Mouse (Mus musculus): Measurements from ENCODE around the gene Ptpra.
"Not testable (repeated sequence)": the region's sequence is repeated elsewhere in the genome, so short reads cannot be mapped to it uniquely, and the experiment has no call there.

Ptpra gene

DNA sequence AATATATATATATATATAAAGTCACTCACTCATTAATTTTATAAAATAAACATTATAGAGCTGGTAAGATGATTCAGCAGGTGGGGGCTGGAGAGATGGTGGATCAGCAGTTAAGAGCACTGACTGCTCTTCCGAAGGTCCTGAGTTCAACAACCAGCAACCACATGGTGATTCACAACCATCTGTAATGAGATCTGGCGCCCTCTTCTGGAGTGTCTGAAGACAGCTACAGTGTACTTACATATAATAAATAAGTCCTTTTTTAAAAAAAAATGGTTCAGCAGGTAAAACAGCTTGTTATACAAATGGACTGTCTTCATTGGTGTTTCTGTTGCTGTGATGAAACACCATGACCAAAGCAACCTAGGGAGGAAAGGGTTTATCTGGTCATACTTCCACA, 107.9 kb downstream of the Ptpra start:
- DNase-seq (ENCODE audit: low read depth): no peak

DNA sequence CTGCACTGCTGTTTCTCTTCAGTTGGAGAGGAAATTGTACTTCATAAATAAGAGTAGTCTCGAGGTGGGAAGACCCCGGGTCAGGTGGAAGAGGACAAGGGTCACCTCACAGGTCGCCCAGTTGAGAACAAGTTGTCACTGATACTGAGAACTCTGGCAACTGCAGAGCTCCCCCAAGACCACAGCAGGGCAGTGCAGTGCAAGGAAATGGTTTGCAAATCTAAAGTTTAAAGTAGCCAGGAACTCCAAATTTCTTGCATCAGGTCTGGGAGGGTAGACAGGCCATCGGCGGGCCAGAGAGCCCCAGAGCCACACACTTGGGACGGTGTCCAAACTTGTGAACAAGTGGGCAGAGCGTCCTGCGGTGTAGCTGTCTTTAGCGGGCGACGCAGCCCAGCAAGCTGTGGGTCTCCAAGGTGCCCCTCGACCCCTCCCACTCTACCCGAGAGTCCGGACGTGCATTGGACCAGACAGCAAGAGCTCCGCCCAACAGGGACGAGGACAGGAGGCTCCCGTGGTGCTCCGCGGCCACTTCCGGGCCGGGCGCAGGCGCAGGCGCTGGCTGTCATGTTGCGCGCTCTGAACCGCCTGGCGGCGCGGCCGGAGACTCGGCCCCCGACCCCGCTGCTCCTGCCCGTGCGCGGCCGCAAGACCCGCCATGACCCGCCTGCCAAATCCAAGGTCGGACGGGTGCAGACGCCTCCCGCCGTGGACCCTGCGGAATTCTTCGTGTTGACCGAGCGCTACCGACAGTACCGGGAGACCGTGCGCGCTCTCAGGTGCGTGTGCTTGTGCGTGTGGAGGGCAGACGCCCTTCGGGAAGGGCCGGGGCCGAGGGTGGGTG, 113.4 kb downstream of the Ptpra start, which contains the start of gene Mrps26:
Gene Mrps26, plus strand, starts transcription at position 531 of the 844 bp plus-strand sequence.
- peak; percentile 95 for DNase-seq (ENCODE audit: low read depth)

DNA sequence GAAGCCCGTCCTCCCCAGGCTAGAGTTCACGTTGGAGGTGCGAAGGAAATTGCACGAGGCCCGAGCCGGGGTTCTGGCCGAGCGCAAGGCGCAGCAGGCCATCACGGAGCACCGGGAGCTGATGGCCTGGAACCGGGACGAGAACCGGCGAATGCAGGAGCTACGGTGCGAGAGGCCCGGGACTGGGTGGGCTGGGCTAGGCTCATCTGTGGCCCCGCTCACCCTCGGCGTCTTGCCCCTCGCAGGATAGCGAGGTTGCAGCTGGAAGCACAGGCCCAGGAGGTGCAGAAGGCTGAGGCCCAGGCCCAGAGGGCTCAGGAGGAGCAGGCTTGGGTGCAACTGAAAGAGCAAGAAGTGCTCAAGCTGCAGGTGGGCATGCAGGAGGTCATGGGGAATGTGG, 114.0 kb downstream of the Ptpra start:
- peak; percentile 37 for DNase-seq (ENCODE audit: low read depth)

DNA sequence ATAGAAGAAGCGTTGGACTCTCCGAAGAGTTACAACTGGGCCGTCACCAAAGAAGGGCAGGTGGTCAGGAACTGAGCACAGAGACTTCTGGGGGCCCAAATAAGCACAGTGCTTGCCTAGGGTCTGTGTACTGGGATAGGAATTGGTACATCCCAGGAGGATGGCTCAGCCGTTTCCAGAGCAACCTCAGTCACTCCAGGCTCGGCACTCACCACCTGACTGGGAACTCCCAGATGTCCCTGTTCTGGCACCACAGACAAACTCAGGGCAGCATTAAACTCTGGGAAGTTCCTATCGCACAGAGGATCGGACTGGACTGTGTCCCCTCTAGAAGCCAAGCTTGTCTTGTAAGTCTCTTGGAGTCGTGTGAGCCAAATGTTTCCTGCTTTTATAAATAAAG, 114.9 kb downstream of the Ptpra start:
- DNase-seq (ENCODE audit: low read depth): no peak

DNA sequence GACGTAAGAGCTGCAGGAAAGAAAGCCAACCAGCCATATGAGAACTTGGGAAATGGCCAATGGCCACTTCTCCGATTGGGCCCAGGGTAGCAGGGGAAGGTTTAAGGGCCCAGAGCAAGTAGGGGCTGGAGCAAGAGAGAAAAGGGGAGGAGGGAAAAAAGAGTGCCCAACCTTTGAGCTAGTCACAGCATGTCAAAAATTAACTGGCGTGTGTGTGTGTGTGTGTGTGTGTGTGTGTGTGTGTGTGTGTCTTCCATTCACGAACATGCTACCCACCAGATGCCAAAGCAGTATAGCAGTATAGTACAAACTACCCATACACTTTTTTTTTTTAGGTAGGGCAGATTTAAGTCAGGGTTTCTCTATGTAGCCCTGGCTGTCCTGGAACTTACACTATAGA, 118.8 kb downstream of the Ptpra start:
- no peak for DNase-seq (ENCODE audit: low read depth)

DNA sequence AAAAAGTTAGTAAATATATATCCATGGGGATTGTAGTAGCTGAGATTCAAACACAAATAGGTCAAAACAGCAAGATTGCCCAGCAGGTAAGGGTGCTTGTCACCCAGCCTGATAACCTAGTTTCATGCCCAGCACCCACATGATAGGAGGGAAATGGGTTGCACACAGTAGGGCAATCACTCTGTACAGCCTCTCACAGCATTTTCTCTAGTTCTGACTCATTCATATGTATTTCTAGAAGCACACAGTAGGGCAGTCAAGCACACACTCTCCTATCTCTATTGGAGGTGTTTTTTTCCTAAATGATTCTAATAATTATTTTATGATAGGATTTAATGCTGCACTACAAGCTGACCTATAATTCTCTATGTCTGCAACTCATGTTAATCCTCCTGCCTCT, 119.8 kb downstream of the Ptpra start:
- DNase-seq (ENCODE audit: low read depth): no peak

DNA sequence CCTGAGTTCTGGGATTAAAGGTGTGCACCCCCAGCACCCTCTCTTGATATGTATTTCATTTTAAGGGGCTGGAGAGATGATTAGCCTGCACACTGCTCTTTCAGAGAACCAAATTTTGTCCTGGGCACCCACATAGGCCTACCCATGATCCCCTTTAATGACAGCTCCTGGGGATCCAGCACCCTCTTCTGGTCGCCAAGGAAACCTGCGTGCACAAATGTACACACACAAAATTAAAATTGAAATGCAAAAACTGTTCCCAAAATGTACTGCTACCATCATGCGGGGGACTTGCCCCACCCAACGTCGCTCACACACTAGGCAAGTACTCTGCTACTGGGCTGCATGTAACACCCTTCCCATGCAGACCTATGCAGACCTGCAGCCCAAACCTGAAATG, 124.9 kb downstream of the Ptpra start:
- DNase-seq (ENCODE audit: low read depth): no peak

DNA sequence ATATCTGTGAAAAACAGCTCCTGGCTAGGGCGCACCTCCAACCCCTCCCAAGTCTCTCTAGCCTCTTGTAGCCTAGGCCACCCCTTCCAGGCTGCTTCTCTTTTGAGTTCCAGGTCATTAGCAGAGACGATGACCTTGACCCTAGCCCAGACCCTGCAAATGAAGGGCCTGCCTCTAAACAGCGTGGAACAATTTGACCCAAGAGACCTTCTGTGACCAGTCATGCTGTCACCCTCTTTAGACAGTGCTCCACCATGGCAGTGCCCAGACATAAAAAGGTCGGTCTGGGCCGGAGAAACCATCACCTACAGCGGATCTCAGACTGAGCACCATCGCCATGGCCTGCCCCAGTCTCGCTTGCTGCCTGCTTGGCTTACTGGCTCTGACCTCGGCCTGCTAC, 125.8 kb downstream of the Ptpra start, which contains the start of gene Oxt:
Gene Oxt, plus strand, starts transcription at position 301 of the 400 bp plus-strand sequence.
- DNase-seq (ENCODE audit: low read depth): no peak

DNA sequence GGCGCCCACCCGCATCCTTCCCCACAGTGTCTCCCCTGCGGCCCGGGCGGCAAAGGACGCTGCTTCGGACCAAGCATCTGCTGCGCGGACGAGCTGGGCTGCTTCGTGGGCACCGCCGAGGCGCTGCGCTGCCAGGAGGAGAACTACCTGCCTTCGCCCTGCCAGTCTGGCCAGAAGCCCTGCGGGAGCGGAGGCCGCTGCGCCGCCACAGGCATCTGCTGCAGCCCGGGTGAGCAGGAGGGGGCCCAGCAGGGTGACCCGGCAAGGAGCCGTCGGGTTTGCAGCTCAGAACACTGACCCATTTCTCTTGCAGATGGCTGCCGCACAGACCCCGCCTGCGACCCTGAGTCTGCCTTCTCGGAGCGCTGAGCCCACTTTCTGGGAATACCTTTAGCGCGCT, 126.5 kb downstream of the Ptpra start:
- not testable (repeated sequence) for DNase-seq (ENCODE audit: low read depth)

DNA sequence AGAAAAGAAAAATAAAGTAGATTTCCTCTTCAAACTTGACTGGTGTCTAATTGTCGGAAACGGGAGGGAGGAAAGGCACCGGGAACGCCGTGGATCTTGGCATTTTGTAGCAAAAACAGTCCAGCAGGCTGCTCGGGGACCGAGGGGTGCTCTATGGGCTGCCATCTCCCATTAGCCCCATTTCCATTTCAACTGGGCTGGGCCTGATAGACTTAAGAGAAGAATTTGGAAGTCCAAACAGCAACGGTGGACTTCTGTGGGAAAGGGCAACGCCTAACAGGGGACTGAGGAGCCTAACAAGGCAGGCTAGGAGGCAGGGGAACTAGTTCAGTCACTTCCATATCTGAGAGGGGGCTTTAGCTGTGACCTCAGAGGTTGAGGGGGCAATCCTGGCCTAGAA, 126.9 kb downstream of the Ptpra start:
- DNase-seq (ENCODE audit: low read depth): no peak

DNA sequence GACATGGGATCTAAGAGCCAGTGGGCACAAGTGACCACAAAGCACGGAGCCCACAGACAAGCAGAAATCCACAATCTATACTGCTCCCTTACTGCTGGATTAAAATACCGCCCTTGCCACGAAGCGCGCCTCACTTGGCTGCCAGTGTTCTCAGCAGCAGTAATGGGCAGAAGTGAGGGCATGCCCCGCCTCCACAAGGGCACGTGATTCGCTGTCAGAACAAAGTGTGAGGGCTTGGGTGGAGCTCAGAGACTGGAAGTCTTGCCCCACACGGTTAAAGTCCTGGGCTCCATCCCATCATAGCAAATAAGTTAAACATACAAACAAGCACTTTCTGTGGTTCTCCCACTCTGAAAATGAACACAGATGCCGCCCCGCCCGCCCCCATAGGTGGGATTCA, 127.6 kb downstream of the Ptpra start:
- DNase-seq (ENCODE audit: low read depth): peak; percentile 77

DNA sequence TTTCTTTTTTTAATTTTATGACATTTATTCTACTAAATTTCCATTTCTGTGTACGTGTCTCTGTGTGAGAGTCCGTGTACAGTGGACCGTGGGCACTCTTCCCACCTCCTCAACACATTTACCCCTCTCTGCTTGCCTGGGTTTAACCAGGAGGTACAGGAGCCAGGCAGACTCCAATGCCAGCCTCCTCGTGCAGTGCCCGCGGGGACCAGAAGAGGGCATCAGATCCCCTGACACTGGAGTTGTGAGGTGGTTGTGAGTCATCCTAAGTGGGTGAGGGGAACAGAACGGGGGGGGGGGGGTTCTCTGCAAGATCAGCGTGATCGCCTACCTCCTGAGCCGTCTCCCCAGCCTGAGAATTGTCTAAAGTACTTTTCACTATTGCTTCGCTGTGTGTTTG, 128.1 kb downstream of the Ptpra start:
- peak; percentile 89 for DNase-seq (ENCODE audit: low read depth)

DNA sequence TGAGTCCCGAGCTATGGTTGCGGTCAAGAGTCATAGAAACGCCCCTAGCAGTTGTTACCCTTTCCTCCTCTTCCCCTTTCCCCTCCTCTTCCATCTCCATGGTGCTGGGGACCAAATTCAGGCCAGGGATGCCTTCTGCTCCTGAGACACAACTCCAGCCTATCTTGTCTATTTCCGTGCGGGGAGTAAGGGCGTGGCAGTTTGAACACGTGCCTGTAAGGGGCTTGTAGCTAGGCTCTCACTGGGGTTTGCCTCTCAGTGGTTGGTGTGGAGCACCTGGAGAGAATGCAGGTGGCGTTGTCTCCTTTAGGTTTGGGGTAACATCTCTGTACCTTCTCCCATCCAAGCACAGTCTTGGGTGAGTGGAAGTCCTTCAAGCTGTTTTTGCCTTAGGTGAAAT, 129.7 kb downstream of the Ptpra start:
- no peak for DNase-seq (ENCODE audit: low read depth)

DNA sequence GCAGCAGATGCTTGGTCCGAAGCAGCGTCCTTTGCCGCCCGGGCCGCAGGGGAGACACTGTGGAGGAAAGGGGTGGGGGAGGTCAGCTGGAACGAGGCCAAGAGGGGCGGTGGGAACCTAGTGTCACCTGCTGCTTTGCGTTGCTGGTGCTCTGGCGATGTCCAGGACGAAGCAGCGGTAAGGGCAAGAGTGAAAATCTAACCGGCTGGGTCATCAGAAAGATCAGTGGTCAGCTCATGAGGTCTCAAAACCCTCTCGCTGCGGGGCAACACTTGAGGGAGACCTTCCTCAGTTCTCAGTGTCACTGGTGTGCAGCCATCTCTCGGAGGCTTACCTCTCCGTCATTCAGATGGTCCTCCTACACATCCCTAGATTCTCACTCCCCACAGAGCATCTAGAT, 131.1 kb downstream of the Ptpra start:
- no peak for DNase-seq (ENCODE audit: low read depth)

DNA sequence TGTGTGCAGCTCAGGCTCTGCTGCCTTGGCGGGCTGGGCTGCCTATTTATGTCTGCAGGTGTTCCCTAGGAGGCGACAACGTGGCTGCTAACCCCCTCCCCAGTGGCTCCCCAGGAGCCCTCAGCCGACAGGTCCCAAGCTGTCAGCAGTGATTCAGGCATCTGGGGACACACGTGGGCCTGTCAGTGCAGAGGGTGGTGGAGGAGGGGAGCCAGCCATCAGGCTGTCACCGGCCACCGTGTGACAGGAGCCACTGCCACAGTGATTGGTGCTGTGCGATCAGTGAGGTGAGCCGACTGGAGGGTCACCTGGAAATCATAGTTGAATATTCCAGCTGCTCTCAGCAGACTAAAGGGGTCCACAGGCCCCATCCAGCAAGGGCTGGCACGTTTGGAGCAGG, 132.5 kb downstream of the Ptpra start, which contains the start of gene Avp:
Gene Avp, minus strand, starts transcription at position 3 of the 400 bp plus-strand sequence.
- no peak for DNase-seq (ENCODE audit: low read depth)

DNA sequence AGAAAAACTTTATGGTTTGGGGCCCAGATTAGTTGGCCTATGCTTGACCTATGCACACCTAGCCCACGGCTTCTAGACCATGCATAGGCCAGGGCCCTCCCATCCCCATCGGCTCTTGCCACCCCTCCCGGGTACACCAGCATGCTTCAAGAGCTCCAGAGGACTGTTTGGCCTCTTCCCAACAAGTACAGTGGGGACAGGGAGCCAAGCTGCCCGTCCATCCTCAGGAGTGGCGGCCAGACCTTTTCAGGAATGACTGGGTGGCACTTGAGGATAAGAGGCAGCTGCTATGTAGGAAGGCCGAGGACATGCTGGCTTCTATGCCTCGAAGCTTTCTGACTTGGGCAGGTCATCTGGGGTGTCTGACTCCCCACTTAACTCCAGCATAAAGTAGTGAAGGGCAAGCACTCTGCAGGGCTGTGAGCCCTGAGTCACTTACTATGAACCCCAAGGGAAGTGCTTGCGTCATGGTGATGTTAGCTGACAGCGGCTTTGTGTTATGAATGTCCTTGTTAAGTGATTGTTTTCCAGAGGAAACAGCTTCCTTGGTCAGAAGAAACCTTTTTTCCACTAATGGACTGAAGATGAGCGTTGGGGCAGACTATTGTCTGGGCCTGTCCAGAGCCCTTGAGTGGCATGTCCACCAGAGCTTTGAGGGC, 134.0 kb downstream of the Ptpra start:
- DNase-seq (ENCODE audit: low read depth): peak; percentile 53

DNA sequence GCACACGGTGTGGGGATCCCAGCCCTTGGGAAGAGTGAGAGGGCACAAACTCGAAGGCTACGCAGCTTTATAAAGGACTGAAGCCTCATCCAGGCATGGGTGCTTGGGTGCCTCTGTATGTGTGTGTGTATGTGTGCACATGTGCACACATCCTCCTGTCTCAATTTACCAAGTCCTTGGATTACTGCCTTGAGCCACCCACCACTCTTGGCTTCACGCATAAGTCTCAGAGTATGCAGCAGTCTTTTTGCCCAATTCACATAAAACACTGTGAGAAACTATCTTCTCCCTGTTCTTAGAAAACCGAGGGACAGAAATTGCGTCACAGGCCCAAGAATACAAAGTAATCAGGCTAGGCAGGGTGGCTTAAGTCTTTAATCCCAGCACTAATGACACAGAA, 135.9 kb downstream of the Ptpra start:
- no peak for DNase-seq (ENCODE audit: low read depth)

DNA sequence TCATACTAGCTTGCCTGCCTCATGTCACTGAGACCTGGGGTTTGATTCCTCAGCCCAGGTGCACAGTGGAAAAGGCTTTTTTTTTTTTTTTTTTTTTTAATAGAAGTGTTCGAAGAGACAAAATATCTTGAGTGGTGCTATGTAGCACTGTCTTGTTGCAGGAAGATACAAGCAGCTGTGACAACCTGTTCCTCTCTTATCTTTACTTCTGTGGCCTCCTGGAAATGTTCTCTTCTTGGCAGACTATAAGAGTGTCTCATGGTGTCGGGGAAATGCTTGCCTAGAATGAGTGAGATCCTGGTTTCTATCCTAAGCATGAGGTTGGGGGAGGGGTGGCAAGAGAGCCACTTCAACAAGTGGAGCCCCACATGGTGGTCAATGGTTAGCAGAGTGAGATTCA, 138.3 kb downstream of the Ptpra start:
- DNase-seq (ENCODE audit: low read depth): no peak

DNA sequence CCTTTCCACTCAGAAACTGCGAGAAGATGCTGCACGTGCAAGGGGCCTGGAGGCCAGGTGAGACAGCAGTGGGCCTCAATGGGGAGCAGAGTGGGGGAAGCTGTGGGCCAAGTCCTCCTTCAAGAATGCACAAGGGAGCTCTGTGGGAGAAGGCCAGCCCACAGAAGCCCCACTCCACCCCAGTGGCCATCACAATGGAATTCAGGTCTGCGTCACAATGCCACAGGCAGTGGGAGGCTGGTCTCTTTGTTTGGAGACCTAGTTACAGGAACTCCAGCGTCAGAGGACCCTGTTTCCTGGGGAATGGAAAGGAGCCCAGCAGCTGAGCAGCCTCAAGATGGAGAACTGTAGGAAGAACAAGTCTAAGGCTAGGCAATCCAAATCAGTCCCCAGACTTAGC, 139.1 kb downstream of the Ptpra start:
- DNase-seq (ENCODE audit: low read depth): no peak

DNA sequence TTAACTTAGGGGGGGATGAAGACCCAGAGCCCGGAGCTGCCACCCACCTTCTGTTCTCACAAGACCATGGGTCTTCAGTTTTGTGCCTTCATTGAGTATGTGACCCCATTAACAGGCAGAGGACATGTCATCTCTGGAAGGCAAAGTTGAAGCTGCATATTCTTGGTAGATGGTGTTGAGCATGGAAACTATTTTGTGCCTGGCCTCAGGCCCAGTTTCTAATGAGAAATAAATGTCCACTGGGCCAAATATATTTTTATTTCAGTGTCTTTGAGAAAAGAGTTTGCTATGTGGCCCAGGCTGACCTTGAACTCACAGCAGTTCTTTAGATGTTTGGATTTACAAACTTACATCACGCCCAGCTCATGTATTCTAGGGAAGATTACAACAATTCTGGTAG, 139.7 kb downstream of the Ptpra start:
- DNase-seq (ENCODE audit: low read depth): peak; percentile 29

DNA sequence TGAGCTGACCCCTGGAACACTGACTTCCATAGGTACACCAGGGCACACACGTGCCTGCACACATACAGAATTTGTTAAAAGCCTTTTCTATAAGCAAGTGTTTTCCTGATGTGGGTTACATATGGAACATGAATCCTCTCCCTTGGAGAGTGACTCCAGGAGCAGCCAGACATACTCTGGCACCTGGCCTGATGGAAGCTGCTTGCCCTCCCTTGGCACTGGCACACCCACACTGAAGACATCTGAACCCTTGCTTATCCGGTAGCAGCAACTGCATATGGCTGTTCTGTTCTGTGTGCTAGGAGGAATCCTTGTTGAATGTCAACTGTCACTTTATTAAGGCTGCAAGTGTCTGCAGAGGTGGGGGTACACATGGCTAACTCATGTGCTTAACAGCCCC, 140.9 kb downstream of the Ptpra start:
- DNase-seq (ENCODE audit: low read depth): no peak

DNA sequence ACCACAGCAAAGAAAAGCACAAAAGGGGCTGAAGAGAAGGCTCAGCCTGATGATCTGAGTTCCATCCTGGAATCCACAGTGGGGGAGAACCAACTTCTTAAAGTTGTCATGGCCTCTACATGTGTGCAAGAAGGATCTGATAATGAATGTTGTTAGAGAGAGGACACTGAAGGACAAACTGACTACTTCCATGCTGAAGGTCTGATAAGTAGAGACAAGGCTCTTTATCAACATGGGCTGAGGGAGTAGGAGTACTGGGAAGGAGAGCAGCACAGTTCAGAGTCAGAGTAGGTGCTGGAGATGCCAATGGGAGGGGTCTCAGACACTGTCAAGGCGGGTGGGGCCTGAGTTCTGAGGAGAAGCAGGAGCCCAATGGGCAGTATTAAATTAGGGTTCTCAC, 145.5 kb downstream of the Ptpra start:
- no peak for DNase-seq (ENCODE audit: low read depth)

DNA sequence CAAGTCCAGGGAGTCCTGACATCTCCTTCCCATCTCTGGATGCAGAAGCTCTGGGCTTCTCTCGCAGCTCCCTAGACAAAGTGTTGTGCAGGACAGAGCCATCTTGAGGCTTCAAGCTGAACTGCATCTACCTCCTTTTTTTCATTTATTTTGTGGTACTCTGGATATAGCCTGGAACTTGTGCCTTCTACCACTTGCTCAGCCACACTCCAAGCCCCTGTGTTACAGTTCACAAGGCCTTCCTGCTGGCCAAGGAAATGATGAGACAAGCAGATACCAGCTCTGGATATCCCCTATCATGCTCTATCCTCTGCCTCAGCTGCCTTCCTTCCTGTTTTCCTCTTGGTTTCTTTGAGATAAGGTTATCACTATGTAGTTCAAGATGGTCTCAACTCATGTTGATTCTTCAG, 147.5 kb downstream of the Ptpra start:
- peak; percentile 69 for DNase-seq (ENCODE audit: low read depth)
